Mouse (Mus musculus): ENCODE results near the gene Inmt. TPM values are rescaled to one million over a fixed set of nuclear protein-coding genes. Genes with fewer than 3 reads are reported as not detected.

Inmt gene
- polyA plus RNA-seq, 1 experiment from 2014 or later: not detected

DNA sequence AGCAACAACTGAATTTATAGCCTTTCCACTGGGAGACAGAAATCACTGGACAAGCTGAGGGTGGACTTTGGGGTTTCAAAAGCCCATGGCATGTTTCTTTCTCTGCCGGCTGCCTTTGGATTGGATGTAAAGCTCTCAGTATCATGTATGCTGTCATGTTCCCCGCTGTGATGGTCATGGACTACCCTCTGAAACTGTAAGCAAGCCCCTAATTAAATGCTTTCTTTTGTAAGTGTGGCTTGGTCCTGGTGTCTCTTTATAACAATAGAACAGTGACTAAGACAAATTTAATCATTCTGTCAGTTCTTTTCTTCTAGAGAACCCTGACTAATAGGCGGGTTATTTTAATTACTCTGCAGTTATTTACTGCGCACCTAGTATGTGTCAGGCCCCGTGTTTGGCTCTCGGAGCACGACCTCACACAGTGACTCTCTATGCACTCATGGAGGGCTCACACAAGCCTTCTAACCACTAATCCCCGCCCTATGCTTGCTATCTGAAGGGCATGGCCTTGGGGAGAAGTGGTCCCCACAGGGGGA, 11.7 kb downstream of the Inmt start:
- Histone ChIP-seq H3K27me3 (replicated peaks) (peaks cover 77% of the 10 kb centered on the region), H3K36me3 (no peaks in the 10 kb centered on the region)
- WGBS: 32% methylated on average over 8 of the region's 8 CpGs

DNA sequence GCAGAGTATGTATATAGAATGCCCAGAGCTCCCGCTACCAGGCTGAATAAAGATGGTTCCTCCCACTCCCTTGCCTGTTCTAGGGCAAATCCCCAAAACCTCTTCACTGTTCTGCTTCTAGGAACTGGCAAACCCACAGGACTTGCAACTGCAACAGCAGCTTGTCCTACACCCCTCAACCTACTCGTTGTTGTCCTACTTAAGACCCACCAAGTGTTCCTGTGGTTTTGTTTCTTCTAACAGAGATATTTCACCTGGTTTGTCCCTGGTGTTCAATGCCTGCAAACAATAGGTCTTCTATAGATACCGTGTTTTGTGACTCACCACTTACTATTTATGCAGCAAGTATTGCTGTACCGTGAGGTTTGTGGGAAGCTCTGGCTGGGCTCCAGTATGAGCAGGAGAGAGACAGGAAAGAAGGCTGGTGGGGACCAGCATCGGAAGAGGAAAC, 13.5 kb downstream of the Inmt start:
- no peak for ATAC-seq (ENCODE audit: low FRiP score)
- Histone ChIP-seq H3K4me2 (no peak overlapping the region), H3K36me3 (no peaks in the 10 kb centered on the region), H3K4me1 (no peaks in the 10 kb centered on the region), H3K27me3 (replicated peaks) (peaks cover 69% of the 10 kb centered on the region), H3K27ac (replicated peaks) (no peak overlapping the region), H3K9ac (replicated peaks) (no peak overlapping the region), H3K4me3 (replicated peaks) (no peak overlapping the region), H3K9me3 (replicated peaks) (no peaks in the 10 kb centered on the region)
- 74% methylated on average over 5 of the region's 5 CpGs for WGBS

More for the DNA sequence above, 11.7 kb downstream of the Inmt start:
- ATAC-seq (ENCODE audit: low FRiP score): no peak
- Histone ChIP-seq H3K27ac (replicated peaks) (no peak overlapping the region), H3K9me3 (replicated peaks) (no peaks in the 10 kb centered on the region), H3K4me2 (no peak overlapping the region), H3K4me3 (replicated peaks) (no peak overlapping the region), H3K9ac (replicated peaks) (no peak overlapping the region), H3K4me1 (no peaks in the 10 kb centered on the region)

DNA sequence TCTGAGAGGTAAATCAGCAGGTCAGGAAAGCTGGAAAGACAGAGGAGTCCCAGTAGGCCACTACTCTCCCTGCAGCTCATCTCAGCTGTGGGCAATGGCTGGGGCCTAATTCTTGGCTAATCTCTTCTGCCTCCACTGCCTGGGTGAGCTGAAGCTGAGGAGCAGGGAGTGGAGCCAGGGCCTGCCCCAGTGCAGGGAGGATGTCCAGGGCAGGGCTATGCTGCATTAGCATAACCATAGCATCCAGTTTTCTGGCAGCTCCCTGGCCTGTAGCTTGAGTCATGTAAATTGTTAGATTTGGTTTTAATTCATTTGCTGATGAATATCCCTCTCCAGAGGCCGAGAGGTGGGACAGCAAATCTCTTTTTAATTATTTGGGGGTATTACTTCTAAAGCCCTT, 15.6 kb downstream of the Inmt start:
- 61% methylated on average over 1 of the region's 1 CpGs for WGBS
- H3K9me3 ChIP-seq (replicated peaks): no peaks in the 10 kb centered on the region
- no peak overlapping the region for H3K4me3 ChIP-seq (replicated peaks)
- H3K27me3 ChIP-seq (replicated peaks): peaks cover 54% of the 10 kb centered on the region
- H3K27ac ChIP-seq (replicated peaks): no peak overlapping the region
- H3K4me1 ChIP-seq: no peaks in the 10 kb centered on the region
- no peak overlapping the region for H3K4me2 ChIP-seq
- no peak for ATAC-seq (ENCODE audit: low FRiP score)
- no peak overlapping the region for H3K9ac ChIP-seq (replicated peaks)
- H3K36me3 ChIP-seq: no peaks in the 10 kb centered on the region

DNA sequence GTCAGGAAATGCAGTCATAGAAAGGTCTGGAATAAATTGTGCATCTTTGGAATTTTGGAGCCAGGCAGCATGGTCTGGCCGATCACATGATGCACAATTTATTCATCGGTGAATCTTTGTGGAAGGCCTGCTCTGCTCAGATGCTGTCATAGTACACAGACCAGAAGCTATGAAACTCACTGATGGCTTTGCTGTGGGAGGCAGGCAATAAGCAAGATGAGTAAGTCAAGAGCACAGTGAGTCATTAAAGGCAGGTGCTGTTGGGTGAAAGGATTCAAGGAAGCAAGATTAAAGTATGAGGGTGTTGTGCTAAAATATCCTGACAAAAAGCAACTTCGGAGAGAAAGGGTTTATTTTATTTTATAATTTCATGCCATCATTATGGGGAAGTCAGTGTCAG, 22.6 kb downstream of the Inmt start:
- H3K36me3 ChIP-seq: no peaks in the 10 kb centered on the region
- no peak overlapping the region for H3K4me3 ChIP-seq (replicated peaks)
- H3K27me3 ChIP-seq (replicated peaks): peaks cover 13% of the 10 kb centered on the region
- 96% methylated on average over 3 of the region's 3 CpGs for WGBS
- H3K4me1 ChIP-seq: no peaks in the 10 kb centered on the region
- no peak overlapping the region for H3K27ac ChIP-seq (replicated peaks)
- no peak for ATAC-seq (ENCODE audit: low FRiP score)
- no peaks in the 10 kb centered on the region for H3K9me3 ChIP-seq (replicated peaks)
- no peak overlapping the region for H3K9ac ChIP-seq (replicated peaks)
- no peak overlapping the region for H3K4me2 ChIP-seq

DNA sequence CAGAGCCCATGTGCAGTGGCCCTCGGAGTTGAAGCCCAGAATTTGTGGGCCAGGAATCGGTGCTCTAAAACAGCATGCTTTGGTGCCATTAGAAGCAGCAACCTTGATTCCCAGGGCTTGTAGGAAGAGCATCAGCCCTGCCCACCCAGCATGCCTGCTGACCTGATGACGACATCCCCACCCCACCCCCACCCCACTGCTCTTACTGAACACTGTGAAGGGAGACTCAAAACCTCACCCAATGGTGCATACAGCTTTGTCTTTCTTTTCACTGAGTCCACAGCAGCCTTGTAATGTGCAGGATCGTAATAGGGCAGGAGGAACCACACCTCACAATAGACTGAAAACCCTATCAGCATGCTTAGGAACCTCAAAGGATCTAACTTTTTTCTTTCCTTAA, 28.7 kb downstream of the Inmt start:
- no peaks in the 10 kb centered on the region for H3K36me3 ChIP-seq
- 25% methylated on average over 4 of the region's 4 CpGs for WGBS
- no peak overlapping the region for H3K4me2 ChIP-seq
- H3K27ac ChIP-seq (replicated peaks): no peak overlapping the region
- H3K9me3 ChIP-seq (replicated peaks): no peaks in the 10 kb centered on the region; the same call in 1 of the 2 replicates
- H3K27me3 ChIP-seq (replicated peaks): 0 out of 2 replicates have a peak, but pooled peaks cover 3% of the 10 kb centered on the region
- no peak overlapping the region for H3K4me3 ChIP-seq (replicated peaks)
- no peak overlapping the region for H3K9ac ChIP-seq (replicated peaks)
- ATAC-seq (ENCODE audit: low FRiP score): no peak
- H3K4me1 ChIP-seq: no peaks in the 10 kb centered on the region

DNA sequence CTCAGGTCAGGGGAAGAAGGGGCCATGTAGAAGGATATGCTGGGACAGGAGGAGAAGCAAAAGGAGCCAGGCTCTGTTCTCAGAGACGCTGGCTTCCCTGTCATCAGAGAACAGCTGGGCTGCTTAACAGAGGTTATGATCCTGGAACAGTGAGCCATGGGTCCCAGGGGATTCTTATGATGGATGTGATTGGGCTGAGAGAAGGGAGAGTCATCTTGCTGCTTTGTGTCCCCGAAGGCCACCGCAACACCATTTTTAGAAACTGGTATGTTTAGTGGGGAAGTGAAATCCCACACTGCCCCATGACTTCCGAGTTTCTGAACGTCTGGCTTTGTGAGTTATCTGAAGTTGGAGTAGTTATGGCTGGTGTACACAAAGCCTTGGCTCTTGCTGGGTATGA, 29.6 kb downstream of the Inmt start:
- Histone ChIP-seq H3K36me3 (no peaks in the 10 kb centered on the region), H3K9me3 (replicated peaks) (no peaks in the 10 kb centered on the region; the same call in 1 of the 2 replicates), H3K4me2 (no peak overlapping the region), H3K4me1 (no peaks in the 10 kb centered on the region), H3K9ac (replicated peaks) (no peak overlapping the region), H3K27me3 (replicated peaks) (0 out of 2 replicates have a peak, but pooled peaks cover 3% of the 10 kb centered on the region), H3K4me3 (replicated peaks) (no peak overlapping the region), H3K27ac (replicated peaks) (no peak overlapping the region)
- WGBS: 80% methylated on average over 5 of the region's 5 CpGs
- ATAC-seq (ENCODE audit: low FRiP score): no peak

- Histone ChIP-seq H3K9ac (replicated peaks) (no peak overlapping the region), H3K4me1 (no peaks in the 10 kb centered on the region), H3K4me3 (replicated peaks) (no peak overlapping the region), H3K27ac (replicated peaks) (no peak overlapping the region), H3K36me3 (no peaks in the 10 kb centered on the region), H3K27me3 (replicated peaks) (no peaks in the 10 kb centered on the region), H3K9me3 (replicated peaks) (no peaks in the 10 kb centered on the region; the same call in 1 of the 2 replicates), H3K4me2 (no peak overlapping the region)
- ATAC-seq (ENCODE audit: low FRiP score): no peak
Observed at GRCm38 (mm10) chr6:55138343-55138742, 36.5 kb downstream of the Inmt start.

DNA sequence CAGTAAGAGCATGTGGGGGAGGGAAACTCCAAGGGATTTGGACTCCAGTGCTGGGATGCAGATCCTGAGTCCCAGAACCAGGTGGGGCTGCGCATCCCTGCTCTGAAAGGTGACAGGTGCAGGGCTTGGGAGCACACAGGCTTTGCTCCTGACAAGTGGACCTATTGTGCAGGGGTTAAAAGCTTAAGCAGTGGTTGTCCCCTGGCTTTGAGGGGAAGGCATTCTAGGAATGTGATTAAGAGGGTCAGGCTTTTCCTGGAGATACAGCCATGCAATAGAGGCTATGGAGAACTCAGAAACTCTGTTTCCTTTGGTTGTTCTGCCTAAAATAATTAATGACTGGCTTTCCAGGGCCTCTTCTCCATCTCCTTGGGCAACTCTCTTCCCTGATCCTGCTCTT, 41.4 kb downstream of the Inmt start:
- Histone ChIP-seq H3K4me1 (no peaks in the 10 kb centered on the region), H3K4me3 (replicated peaks) (no peak overlapping the region), H3K27me3 (replicated peaks) (no peaks in the 10 kb centered on the region), H3K9ac (replicated peaks) (no peak overlapping the region), H3K9me3 (replicated peaks) (no peaks in the 10 kb centered on the region), H3K36me3 (no peaks in the 10 kb centered on the region), H3K4me2 (no peak overlapping the region), H3K27ac (replicated peaks) (no peak overlapping the region)
- WGBS: 97% methylated on average over 1 of the region's 1 CpGs
- no peak for ATAC-seq (ENCODE audit: low FRiP score)

GRCm38 (mm10) chr6:55132794-55133193, 42.0 kb downstream of the Inmt start, which contains the start of gene Crhr2:
TSS of gene Crhr2 (minus strand) at chr6:55133016.
- no peak within 1 kb of the TSS for H3K4me2 ChIP-seq
- H3K9me3 ChIP-seq (replicated peaks): no peaks in the 10 kb centered on the region
- 75% methylated on average over 10 of the region's 10 CpGs for WGBS
- no peak within 1 kb of the TSS for H3K27ac ChIP-seq (replicated peaks)
- H3K4me1 ChIP-seq: no peaks in the 10 kb centered on the region
- no peaks in the 10 kb centered on the region for H3K27me3 ChIP-seq (replicated peaks)
- H3K4me3 ChIP-seq (replicated peaks): no peak within 1 kb of the TSS
- no peak for ATAC-seq (ENCODE audit: low FRiP score)
- H3K36me3 ChIP-seq: no peaks in the 10 kb centered on the region
- no peak within 1 kb of the TSS for H3K9ac ChIP-seq (replicated peaks)

DNA sequence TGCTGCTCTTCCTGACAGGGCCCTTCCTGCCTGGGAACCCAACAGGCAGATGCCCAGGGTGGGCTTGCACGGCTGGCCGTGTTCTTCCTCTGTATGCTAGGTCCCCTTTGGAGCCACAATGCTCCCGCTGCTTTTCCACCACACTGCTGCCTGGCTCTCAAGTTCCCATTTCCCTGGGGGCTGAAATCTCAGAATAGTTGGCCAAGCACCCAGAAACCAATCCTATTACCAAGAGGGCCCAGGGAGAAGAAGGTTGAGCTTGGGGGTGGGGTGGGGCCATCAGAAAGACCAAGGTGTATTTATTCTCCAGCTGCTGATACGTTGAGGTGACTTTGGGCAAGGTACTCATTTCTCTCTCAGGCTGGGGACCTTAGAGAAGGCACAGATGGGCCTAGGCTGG, 43.5 kb downstream of the Inmt start:
- no peaks in the 10 kb centered on the region for H3K36me3 ChIP-seq
- no peaks in the 10 kb centered on the region for H3K4me1 ChIP-seq
- H3K9me3 ChIP-seq (replicated peaks): no peaks in the 10 kb centered on the region
- H3K27ac ChIP-seq (replicated peaks): no peak overlapping the region
- whole genome bisulfite sequencing: 86% methylated on average over 4 of the region's 4 CpGs
- H3K4me3 ChIP-seq (replicated peaks): no peak overlapping the region
- H3K9ac ChIP-seq (replicated peaks): no peak overlapping the region
- no peak overlapping the region for H3K4me2 ChIP-seq
- H3K27me3 ChIP-seq (replicated peaks): no peaks in the 10 kb centered on the region
- ATAC-seq (ENCODE audit: low FRiP score): no peak

DNA sequence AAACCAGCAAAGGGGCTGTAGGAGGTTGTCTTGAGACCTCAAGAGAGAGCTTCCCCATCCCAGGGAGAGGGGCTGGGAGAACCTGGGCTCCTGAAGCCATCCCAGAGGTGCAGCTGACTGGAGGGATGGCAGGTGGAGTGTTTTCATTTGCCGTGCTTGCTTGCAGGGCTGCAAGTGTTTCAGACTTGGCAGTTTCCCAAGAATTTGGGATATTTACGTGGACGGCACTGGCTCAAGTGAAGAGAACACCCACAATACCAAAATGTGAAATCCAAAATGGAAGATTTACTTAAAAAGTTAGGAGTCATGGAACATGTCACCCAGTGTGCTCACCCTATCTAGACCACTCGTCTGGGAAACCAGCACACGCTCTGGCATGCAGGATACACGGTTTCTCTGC, 44.2 kb downstream of the Inmt start:
- H3K27me3 ChIP-seq (replicated peaks): no peaks in the 10 kb centered on the region
- WGBS: 64% methylated on average over 6 of the region's 6 CpGs
- no peak overlapping the region for H3K4me3 ChIP-seq (replicated peaks)
- H3K27ac ChIP-seq (replicated peaks): no peak overlapping the region
- no peak overlapping the region for H3K9ac ChIP-seq (replicated peaks)
- no peaks in the 10 kb centered on the region for H3K36me3 ChIP-seq
- H3K4me2 ChIP-seq: no peak overlapping the region
- H3K4me1 ChIP-seq: no peaks in the 10 kb centered on the region
- H3K9me3 ChIP-seq (replicated peaks): no peaks in the 10 kb centered on the region
- ATAC-seq (ENCODE audit: low FRiP score): no peak

DNA sequence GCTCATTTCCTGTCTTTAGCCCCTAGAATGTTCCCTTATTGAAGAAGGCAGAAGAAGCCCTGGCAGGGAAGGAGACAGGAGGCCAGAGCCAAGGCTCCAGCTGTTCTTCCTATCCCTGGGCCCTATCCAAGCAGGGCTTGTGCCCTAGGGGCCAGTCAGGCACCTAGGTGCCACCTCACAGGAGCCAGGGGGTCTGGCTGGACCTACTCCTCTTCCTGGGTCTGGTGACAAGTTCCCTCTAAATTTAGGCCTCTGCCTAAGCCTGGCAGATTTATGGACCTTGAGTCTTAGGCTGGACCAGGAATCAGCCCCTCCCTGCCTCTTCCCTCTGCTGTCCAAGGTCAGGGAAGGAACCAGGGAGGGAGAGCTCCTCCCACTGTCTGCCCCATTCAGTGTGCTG, 46.5 kb downstream of the Inmt start:
- no peaks in the 10 kb centered on the region for H3K9me3 ChIP-seq (replicated peaks)
- no peak overlapping the region for H3K4me2 ChIP-seq
- H3K36me3 ChIP-seq: no peaks in the 10 kb centered on the region
- ATAC-seq (ENCODE audit: low FRiP score): no peak
- no peak overlapping the region for H3K27ac ChIP-seq (replicated peaks)
- H3K4me3 ChIP-seq (replicated peaks): no peak overlapping the region
- no peaks in the 10 kb centered on the region for H3K27me3 ChIP-seq (replicated peaks)
- H3K9ac ChIP-seq (replicated peaks): no peak overlapping the region
- H3K4me1 ChIP-seq: no peaks in the 10 kb centered on the region

GRCm38 (mm10) chr6:55126576-55126975, 48.3 kb downstream of the Inmt start:
- WGBS: 82% methylated on average over 5 of the region's 5 CpGs
- Histone ChIP-seq H3K36me3 (no peaks in the 10 kb centered on the region), H3K4me3 (replicated peaks) (no peak overlapping the region), H3K4me2 (no peak overlapping the region), H3K9ac (replicated peaks) (no peak overlapping the region), H3K27ac (replicated peaks) (no peak overlapping the region), H3K4me1 (0 out of 2 replicates have a peak, but pooled peaks cover 3% of the 10 kb centered on the region), H3K9me3 (replicated peaks) (no peaks in the 10 kb centered on the region), H3K27me3 (replicated peaks) (no peaks in the 10 kb centered on the region; the same call in 1 of the 2 replicates)
- ATAC-seq (ENCODE audit: low FRiP score): no peak
